Comparison of ENCODE assay signal across 9 mouse cellular contexts in the genomic region with DNA sequence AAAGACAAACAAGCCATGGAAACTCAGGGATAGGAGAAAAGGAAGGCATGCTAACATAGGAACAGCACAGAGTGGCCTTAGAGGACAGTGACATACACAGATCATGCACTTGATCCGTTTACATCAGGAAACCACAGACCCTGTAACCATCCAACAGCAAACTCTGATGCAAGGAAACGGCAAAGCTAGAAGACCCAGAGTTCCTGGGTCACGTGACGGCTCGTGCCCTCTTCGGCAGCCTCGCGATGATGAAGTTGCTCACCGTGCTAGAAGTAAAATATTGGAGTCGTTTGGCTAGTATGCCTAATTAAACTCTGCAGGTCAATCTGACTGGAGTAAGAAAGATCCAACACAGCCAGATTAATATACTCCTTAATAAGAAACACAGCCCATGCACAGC. TPM values are rescaled to one million over a fixed set of nuclear protein-coding genes. Genes with fewer than 3 reads are reported as not detected.
DNase-seq lines count a peak whose midpoint lies in the region; ATAC-seq and TF ChIP-seq lines count a peak whose summit lies in the region.
"Had no signal": no experiment of that assay in that cellular context is flagged by ENCODE, and none has a peak within 500 bp of the region (broad histone marks: within the 10 kb centered on the region; RNA-seq: fewer than 3 reads in every experiment).

No protein-coding gene starts in this region.

- DNase-seq in CD4-positive, CD25-positive, alpha-beta regulatory T cell, adult 2 months (ENCODE audit: low read depth, low spot score) = peak; percentile 17
- no peak for DNase-seq in testis, postnatal 14 days (ENCODE audit: low spot score)
- DNase-seq in left cerebral cortex, adult 2 months (ENCODE audit: extremely low spot score in 1 of 2, low spot score in 2 of 2) = no peak
- DNase-seq in adrenal gland, postnatal 25 days = no peak
- no peak for DNase-seq in ovary, postnatal 14 days (ENCODE audit: low spot score)

- H3K9ac ChIP-seq in neural tube, embryonic 12.5 days = no peak overlapping the region

- WGBS in neural tube, embryonic 12.5 days = 59% methylated on average over 10 of the region's 10 CpGs

- intact Hi-C loops in left cerebral cortex, adult 2 months (cut with DNase I) = no loop called here

- no peak for TF ChIP-seq CTCF in testis, adult 2 months (IDR thresholded peaks at IDR 0.05; ENCODE audit: control insufficient read depth, insufficient read depth, insufficient replicate concordance, low read depth, low read length)
- TF ChIP-seq CTCF in left cerebral cortex, adult 2 months (IDR thresholded peaks at IDR 0.05) = no peak

- H3K9me3 ChIP-seq in neural tube, embryonic 12.5 days = no peaks in the 10 kb centered on the region

- peak overlapping the region; percentile 32; the same call in 1 of the 2 replicates for H3K4me3 ChIP-seq in testis, adult 2 months (ENCODE audit: control insufficient read depth, low read depth, low read length)
- no peak overlapping the region for H3K4me3 ChIP-seq in neural tube, embryonic 12.5 days
- no peak overlapping the region for H3K4me3 ChIP-seq in left cerebral cortex, adult 2 months

- H3K27ac ChIP-seq in testis, adult 2 months (ENCODE audit: control insufficient read depth, insufficient read depth, low read depth, low read length) = no peak overlapping the region
- H3K27ac ChIP-seq in neural tube, embryonic 12.5 days = peak overlapping the region; percentile 43; the same call in 1 of the 2 replicates
- H3K27ac ChIP-seq in left cerebral cortex, adult 2 months = no peak overlapping the region

- peaks cover 8% of the 10 kb centered on the region for H3K4me1 ChIP-seq in testis, adult 2 months (ENCODE audit: control insufficient read depth, insufficient read depth, low read length)
- H3K4me1 ChIP-seq in neural tube, embryonic 12.5 days = peaks cover 46% of the 10 kb centered on the region

- H3K36me3 ChIP-seq in testis, adult 2 months (ENCODE audit: control insufficient read depth, insufficient read depth, low read length) = no peaks in the 10 kb centered on the region
- no peaks in the 10 kb centered on the region for H3K36me3 ChIP-seq in neural tube, embryonic 12.5 days

- no peak for TF ChIP-seq POLR2A in testis, adult 2 months (IDR thresholded peaks at IDR 0.05; ENCODE audit: control insufficient read depth, low read depth, low read length)

- H3K27me3 ChIP-seq in testis, adult 2 months (ENCODE audit: control insufficient read depth, insufficient read depth, low read length) = no peaks in the 10 kb centered on the region
- no peaks in the 10 kb centered on the region for H3K27me3 ChIP-seq in neural tube, embryonic 12.5 days (replicated peaks)

- H3K4me2 ChIP-seq in neural tube, embryonic 12.5 days (replicated peaks) = peak overlapping the region; percentile 22; the same call in 1 of the 2 replicates

- ATAC-seq in CD4-positive, CD25-positive, alpha-beta regulatory T cell, adult 4 months = no peak
- peak; percentile 51 for ATAC-seq in neural tube, embryonic 12.5 days (ENCODE audit: low FRiP score, low read depth)
- ATAC-seq: midbrain, embryonic 16.5 days had no signal

RNA-seq across cellular contexts. Expression of gene Cdc14a, which starts 25.3 kb away (rescaled TPM):
- 10 to 100 TPM; 10.1 to 10.5 TPM for polyA plus RNA-seq in CD4-positive, CD25-positive, alpha-beta regulatory T cell, adult 4 months (2017; shearing (Covaris generic))
- polyA plus RNA-seq in testis, adult 2 months (2012; rRNA removed) = 57.9 and 64.6 TPM in 2 replicates
- polyA plus RNA-seq in neural tube, embryonic 12.5 days (2016; fragmentation: Nextera tagmentation; extraction: Ambion mirVana) = 17.1 and 17.7 TPM in 2 replicates
- total RNA-seq in left cerebral cortex, adult 2 months (2021) = 1 to 10 TPM; 2.6 to 4.5 TPM
- total RNA-seq in adrenal gland, postnatal 25 days (2021) = 14.3 and 18.3 TPM in 2 replicates
